Mouse (Mus musculus) kidney, postnatal 0 days (tissue): Measurements from ENCODE around the gene Aoc3. TPM values are rescaled to one million over a fixed set of nuclear protein-coding genes. Genes with fewer than 3 reads are reported as not detected.

Experiments used
- ATAC-seq: fragments of 200-750 bp; cut with Nextera tagmentation; replicated peaks from 2 replicates; pipeline ENCODE4 v1.8.0; 2017; ENCODE audit warnings: low read depth, moderate number of reproducible peaks, moderate TSS enrichment, moderate library complexity; ENCODE audit not compliant: low FRiP score
- DNase-seq: peaks from one replicate; pipeline ENCODE4 v3.0.0-alpha.2; 2016; ENCODE audit warnings: low spot score
- H3K27ac ChIP-seq: fragments of 300-500 bp; sonication (generic); 2 replicates; pipeline ENCODE4 v1.5.1; 2014; ENCODE audit warnings: mild to moderate bottlenecking
- H3K27me3 ChIP-seq: fragments of 300-500 bp; sonication (generic); 2 replicates; pipeline ENCODE4 v1.6.1; 2014; ENCODE audit warnings: low read length, mixed read lengths; ENCODE audit not compliant: insufficient read depth
- H3K36me3 ChIP-seq: fragments of 300-500 bp; sonication (generic); 2 replicates; pipeline ENCODE4 v1.6.1; 2014; ENCODE audit warnings: low read length, mixed read lengths; ENCODE audit not compliant: insufficient read depth
- H3K4me1 ChIP-seq: fragments of 300-500 bp; sonication (generic); replicated peaks from 2 replicates; pipeline ENCODE4 v1.6.1; 2014; ENCODE audit warnings: antibody characterized with exemption, low read length, mixed read lengths; ENCODE audit not compliant: insufficient read depth
- H3K4me2 ChIP-seq: fragments of 300-500 bp; sonication (generic); 2 replicates; pipeline ENCODE4 v1.6.1; 2014; ENCODE audit warnings: mild to moderate bottlenecking, low read length, moderate library complexity, mixed read lengths
- H3K4me3 ChIP-seq: fragments of 300-500 bp; sonication (generic); replicated peaks from 2 replicates; pipeline ENCODE4 v1.5.1; 2014; ENCODE audit warnings: low read depth, low read length
- H3K9ac ChIP-seq: fragments of 300-500 bp; sonication (generic); 2 replicates; pipeline ENCODE4 v1.6.1; 2014; ENCODE audit warnings: low read depth, low read length
- H3K9me3 ChIP-seq: fragments of 300-500 bp; sonication (generic); replicated peaks from 2 replicates; pipeline ENCODE4 v1.6.1; 2016; ENCODE audit warnings: low read length, inconsistent platforms, mixed read lengths
- CTCF ChIP-seq: IDR thresholded peaks from 2 replicates; pipeline ENCODE4 v1.5.1; 2016; ENCODE audit warnings: antibody characterized with exemption, low read depth, mild to moderate bottlenecking, moderate library complexity
- WGBS: fragments of 180-500 bp; shearing (Covaris S2); extraction: QIAGEN DNeasy Blood & Tissue Kit; methylation state at CpG from one replicate; pipeline ENCODE4 v1.1.7; 2014; 5-methylcytosine and 5-hydroxymethylcytosine counted together
- polyA plus RNA-seq: library from polyadenylated mRNA; unstranded; fragments of >200 nt; fragmentation: Nextera tagmentation; extraction: Ambion mirVana; gene quantifications from 2 replicates; pipeline ENCODE4 v1.2.1, GENCODE M21; 2015

Aoc3 gene
- polyA plus RNA-seq, 1 experiment from 2014 or later = 2.0 TPM

GRCm38 (mm10) chr11:101312150-101312549, 18.3 kb upstream of the Aoc3 start:
- no peak overlapping the region for H3K4me2 ChIP-seq
- H3K4me1 ChIP-seq = peaks cover 4% of the 10 kb centered on the region
- H3K27me3 ChIP-seq = no peaks in the 10 kb centered on the region
- H3K36me3 ChIP-seq = no peaks in the 10 kb centered on the region
- H3K9me3 ChIP-seq = no peaks in the 10 kb centered on the region
- no peak overlapping the region for H3K27ac ChIP-seq
- no peak for DNase-seq
- TF ChIP-seq CTCF = no peak
- no peak overlapping the region for H3K4me3 ChIP-seq
- ATAC-seq = no peak
- 47% methylated on average over 3 of the region's 3 CpGs for WGBS
- H3K9ac ChIP-seq = no peak overlapping the region

GRCm38 (mm10) chr11:101314567-101314966, 15.8 kb upstream of the Aoc3 start:
- 100% methylated on average over 1 of the region's 1 CpGs for WGBS
- Histone ChIP-seq H3K9me3 (no peaks in the 10 kb centered on the region), H3K4me2 (no peak overlapping the region), H3K4me3 (no peak overlapping the region), H3K27me3 (no peaks in the 10 kb centered on the region), H3K36me3 (peaks cover 8% of the 10 kb centered on the region), H3K9ac (no peak overlapping the region), H3K27ac (no peak overlapping the region), H3K4me1 (peaks cover 4% of the 10 kb centered on the region)
- DNase-seq = no peak
- TF ChIP-seq CTCF = no peak
- no peak for ATAC-seq

DNA sequence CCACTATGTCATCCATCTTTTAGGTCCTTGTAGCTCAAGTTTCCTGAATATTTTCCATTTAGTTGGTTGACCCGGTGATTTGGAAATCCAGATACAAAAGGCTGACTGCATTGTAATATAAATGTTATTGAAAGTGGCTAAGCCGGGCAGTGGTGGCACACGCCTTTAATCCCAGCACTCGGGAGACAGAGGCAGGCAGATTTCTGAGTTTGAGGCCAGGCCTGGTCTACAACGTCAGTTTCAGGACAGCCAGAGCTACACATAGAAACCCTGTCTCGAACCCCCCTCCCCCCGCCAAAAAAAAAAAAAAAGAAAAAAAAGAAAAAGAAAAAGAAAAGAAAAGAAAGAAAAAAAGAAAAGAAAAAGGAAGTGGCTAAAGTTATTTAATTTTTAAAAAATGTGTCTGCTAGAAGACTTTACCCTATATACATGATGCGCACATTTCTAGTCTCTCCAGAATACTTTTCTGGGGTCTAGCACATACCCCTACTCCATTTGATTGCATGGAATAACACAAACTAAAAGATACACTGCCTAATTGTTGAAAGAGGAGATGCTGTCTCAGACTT, 15.2 kb upstream of the Aoc3 start:
- H3K36me3 ChIP-seq = peaks cover 14% of the 10 kb centered on the region
- H3K4me3 ChIP-seq = peak overlapping the region; percentile 93
- 84% methylated on average over 8 of the region's 8 CpGs for WGBS
- DNase-seq (no peak), ATAC-seq (no peak)
- TF ChIP-seq CTCF = no peak
- peak overlapping the region; percentile 76 for H3K4me2 ChIP-seq
- no peaks in the 10 kb centered on the region for H3K9me3 ChIP-seq
- peak overlapping the region; percentile 77 for H3K27ac ChIP-seq
- H3K9ac ChIP-seq = peak overlapping the region; percentile 86; the same call in 1 of the 2 replicates
- H3K4me1 ChIP-seq = peaks cover 4% of the 10 kb centered on the region
- no peaks in the 10 kb centered on the region for H3K27me3 ChIP-seq

DNA sequence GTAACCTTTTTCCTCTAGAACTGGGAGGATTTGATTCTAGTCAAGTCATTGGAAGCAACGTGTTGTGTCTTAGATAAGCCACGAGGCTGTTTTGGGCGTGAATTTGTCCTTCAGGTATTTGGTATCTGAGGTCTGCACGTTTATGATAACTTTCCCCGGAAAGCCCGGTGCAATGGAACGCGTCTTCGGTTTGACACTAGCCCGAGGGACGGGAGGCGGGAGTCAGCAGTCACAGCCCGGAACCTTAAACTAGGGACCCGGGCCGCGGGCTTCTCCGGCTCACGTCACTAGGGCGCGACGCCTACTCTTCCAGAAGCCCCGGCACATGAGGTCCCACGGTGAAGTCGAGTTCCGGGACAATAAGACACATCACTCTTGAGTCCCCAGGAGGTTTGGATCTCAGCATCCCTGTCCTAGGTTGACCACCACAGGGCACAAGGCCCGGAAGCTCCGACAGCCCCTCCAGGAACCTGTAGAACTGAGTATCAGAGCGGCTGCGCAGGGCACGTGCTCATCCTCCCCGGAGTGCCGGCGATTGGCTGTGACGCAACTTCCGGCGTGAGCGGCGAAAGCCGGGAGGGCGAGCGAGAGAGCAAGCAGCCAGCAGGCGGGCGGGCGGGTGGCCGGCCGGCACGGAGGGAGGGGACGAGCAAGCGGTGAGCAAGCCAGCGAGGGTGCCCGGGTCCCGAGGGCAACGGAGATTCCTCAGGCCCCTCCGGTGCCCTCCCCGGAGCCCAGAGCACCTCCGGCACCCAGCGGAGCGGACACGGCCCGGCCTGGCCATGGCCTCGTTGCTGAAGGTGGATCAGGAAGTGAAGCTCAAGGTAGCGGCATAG, 14.5 kb upstream of the Aoc3 start, which contains the start of gene Psme3:
TSS of gene Psme3 (plus strand) at position 549 of the 836 bp plus-strand sequence.
- DNase-seq = peak; percentile 95
- Histone ChIP-seq H3K4me2 (peak within 1 kb of the TSS; percentile 76), H3K9me3 (no peaks in the 10 kb centered on the region), H3K4me3 (peak within 1 kb of the TSS; percentile 93), H3K36me3 (peaks cover 21% of the 10 kb centered on the region), H3K9ac (peak within 1 kb of the TSS; percentile 86), H3K27me3 (no peaks in the 10 kb centered on the region), H3K27ac (peak within 1 kb of the TSS; percentile 77), H3K4me1 (peaks cover 4% of the 10 kb centered on the region)
- TF ChIP-seq CTCF = no peak
- ATAC-seq = peak; percentile 90
- WGBS = under 1% methylated on average over 62 of the region's 62 CpGs

GRCm38 (mm10) chr11:101316501-101316917, 13.9 kb upstream of the Aoc3 start:
- no peaks in the 10 kb centered on the region for H3K9me3 ChIP-seq
- DNase-seq = peak; percentile 52
- H3K9ac ChIP-seq = peak overlapping the region; percentile 86
- peaks cover 25% of the 10 kb centered on the region for H3K36me3 ChIP-seq
- no peaks in the 10 kb centered on the region for H3K27me3 ChIP-seq
- no peak for TF ChIP-seq CTCF
- H3K4me1 ChIP-seq = peaks cover 4% of the 10 kb centered on the region
- H3K27ac ChIP-seq = peak overlapping the region; percentile 77
- ATAC-seq = no peak; the same call in 1 of the 2 replicates
- peak overlapping the region; percentile 76 for H3K4me2 ChIP-seq
- WGBS = under 1% methylated on average over 17 of the region's 17 CpGs
- H3K4me3 ChIP-seq = peak overlapping the region; percentile 93

DNA sequence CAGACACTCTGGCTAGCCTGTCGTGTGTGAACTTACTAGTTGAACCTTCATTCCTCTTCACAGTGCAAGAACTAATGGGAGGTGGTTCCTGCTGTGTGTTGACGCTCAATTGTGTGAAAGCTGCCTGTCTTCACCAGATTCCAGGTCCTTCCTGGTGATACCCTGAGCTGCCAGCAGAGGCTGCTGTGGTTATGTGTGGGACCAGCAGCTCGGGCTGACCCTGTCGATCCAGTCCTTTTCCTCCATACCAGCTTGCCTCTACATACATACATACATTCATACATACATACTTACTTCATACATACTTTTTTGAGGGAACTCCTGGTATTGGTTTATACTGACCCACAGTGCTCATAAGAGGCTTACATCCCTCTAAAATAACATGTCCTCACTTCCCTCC, 6.8 kb upstream of the Aoc3 start:
- DNase-seq (peak; percentile 89), ATAC-seq (peak; percentile 45)
- no peaks in the 10 kb centered on the region for H3K4me1 ChIP-seq
- no peak overlapping the region for H3K27ac ChIP-seq
- H3K27me3 ChIP-seq = no peaks in the 10 kb centered on the region
- H3K9ac ChIP-seq = no peak overlapping the region
- TF ChIP-seq CTCF = peak; percentile 96
- 8% methylated on average over 4 of the region's 4 CpGs for whole genome bisulfite sequencing
- peaks cover 49% of the 10 kb centered on the region for H3K36me3 ChIP-seq
- H3K9me3 ChIP-seq = no peaks in the 10 kb centered on the region
- no peak overlapping the region for H3K4me3 ChIP-seq
- H3K4me2 ChIP-seq = no peak overlapping the region
